Mouse (Mus musculus): ENCODE results near the gene Zbtb40. TPM values are rescaled to one million over a fixed set of nuclear protein-coding genes. Genes with fewer than 3 reads are reported as not detected.

Gene Zbtb40
- total and polyA plus RNA-seq, 2 experiments from 2014 or later: 1.2 to 7.5 TPM

- Histone ChIP-seq H3K4me2 (ENCODE audit: low read depth, low read length, poor library complexity, severe bottlenecking) (no peak overlapping the region), H3K9ac (replicated peaks; ENCODE audit: low read length, poor library complexity, severe bottlenecking) (no peak overlapping the region), H3K27ac (ENCODE audit: low read depth, low read length) (no peak overlapping the region), H3K27me3 (ENCODE audit: insufficient read depth, low read length) (no peaks in the 10 kb centered on the region), H3K4me1 (ENCODE audit: insufficient read depth, low read length) (0 out of 2 replicates have a peak, but pooled peaks cover 2% of the 10 kb centered on the region), H3K36me3 (ENCODE audit: insufficient read depth, low read length) (peaks cover 5% of the 10 kb centered on the region; the same call in 1 of the 2 replicates), H3K4me3 (ENCODE audit: low read depth, low read length) (no peak overlapping the region), H3K9me3 (ENCODE audit: low read length) (no peaks in the 10 kb centered on the region)
- 25% methylated on average over 8 of the region's 8 CpGs for WGBS
- no peak for TF ChIP-seq CTCF (IDR thresholded peaks at IDR 0.05)
- DNase-seq (ENCODE audit: low spot score) (peak; percentile 66), ATAC-seq (ENCODE audit: low FRiP score) (no peak)
These were observed 32.7 kb downstream of the Zbtb40 start for GRCm38 (mm10) chr4:137015934-137016333.

- no peak for TF ChIP-seq CTCF (IDR thresholded peaks at IDR 0.05)
- peaks cover 5% of the 10 kb centered on the region; the same call in 1 of the 2 replicates for H3K36me3 ChIP-seq (ENCODE audit: insufficient read depth, low read length)
- ATAC-seq (ENCODE audit: low FRiP score): no peak
- H3K4me3 ChIP-seq (ENCODE audit: low read depth, low read length): no peak overlapping the region
- no peaks in the 10 kb centered on the region for H3K9me3 ChIP-seq (ENCODE audit: low read length)
- H3K4me1 ChIP-seq (ENCODE audit: insufficient read depth, low read length): 0 out of 2 replicates have a peak, but pooled peaks cover 2% of the 10 kb centered on the region
- no peak for DNase-seq (ENCODE audit: low spot score)
- H3K4me2 ChIP-seq (ENCODE audit: low read depth, low read length, poor library complexity, severe bottlenecking): no peak overlapping the region
- no peak overlapping the region for H3K9ac ChIP-seq (replicated peaks; ENCODE audit: low read length, poor library complexity, severe bottlenecking)
- no peak overlapping the region for H3K27ac ChIP-seq (ENCODE audit: low read depth, low read length)
- H3K27me3 ChIP-seq (ENCODE audit: insufficient read depth, low read length): no peaks in the 10 kb centered on the region
- WGBS: 63% methylated on average over 6 of the region's 6 CpGs
These were observed 33.1 kb downstream of the Zbtb40 start for GRCm38 (mm10) chr4:137015476-137015856.

GRCm38 (mm10) chr4:137014654-137015475 is 33.7 kb downstream of the Zbtb40 start:
- TF ChIP-seq CTCF (IDR thresholded peaks at IDR 0.05): no peak
- 84% methylated on average over 18 of the region's 18 CpGs for WGBS
- DNase-seq (ENCODE audit: low spot score): no peak
- Histone ChIP-seq H3K4me2 (ENCODE audit: low read depth, low read length, poor library complexity, severe bottlenecking) (no peak overlapping the region), H3K4me3 (ENCODE audit: low read depth, low read length) (no peak overlapping the region), H3K27ac (ENCODE audit: low read depth, low read length) (no peak overlapping the region), H3K27me3 (ENCODE audit: insufficient read depth, low read length) (no peaks in the 10 kb centered on the region), H3K36me3 (ENCODE audit: insufficient read depth, low read length) (peaks cover 5% of the 10 kb centered on the region; the same call in 1 of the 2 replicates), H3K9ac (replicated peaks; ENCODE audit: low read length, poor library complexity, severe bottlenecking) (no peak overlapping the region), H3K4me1 (ENCODE audit: insufficient read depth, low read length) (0 out of 2 replicates have a peak, but pooled peaks cover 2% of the 10 kb centered on the region), H3K9me3 (ENCODE audit: low read length) (no peaks in the 10 kb centered on the region)
- ATAC-seq (ENCODE audit: low FRiP score): no peak

GRCm38 (mm10) chr4:137014124-137014523 is 34.5 kb downstream of the Zbtb40 start:
- H3K36me3 ChIP-seq (ENCODE audit: insufficient read depth, low read length): peaks cover 5% of the 10 kb centered on the region; the same call in 1 of the 2 replicates
- no peak overlapping the region for H3K4me2 ChIP-seq (ENCODE audit: low read depth, low read length, poor library complexity, severe bottlenecking)
- ATAC-seq (ENCODE audit: low FRiP score) (no peak), DNase-seq (ENCODE audit: low spot score) (no peak)
- TF ChIP-seq CTCF (IDR thresholded peaks at IDR 0.05): no peak
- 0 out of 2 replicates have a peak, but pooled peaks cover 2% of the 10 kb centered on the region for H3K4me1 ChIP-seq (ENCODE audit: insufficient read depth, low read length)
- WGBS: 90% methylated on average over 8 of the region's 8 CpGs
- no peak overlapping the region for H3K27ac ChIP-seq (ENCODE audit: low read depth, low read length)
- H3K9ac ChIP-seq (replicated peaks; ENCODE audit: low read length, poor library complexity, severe bottlenecking): no peak overlapping the region
- H3K27me3 ChIP-seq (ENCODE audit: insufficient read depth, low read length): no peaks in the 10 kb centered on the region
- no peak overlapping the region for H3K4me3 ChIP-seq (ENCODE audit: low read depth, low read length)
- H3K9me3 ChIP-seq (ENCODE audit: low read length): no peaks in the 10 kb centered on the region

- DNase-seq (ENCODE audit: low spot score) (no peak), ATAC-seq (ENCODE audit: low FRiP score) (no peak)
- Histone ChIP-seq H3K36me3 (ENCODE audit: insufficient read depth, low read length) (no peaks in the 10 kb centered on the region), H3K9ac (replicated peaks; ENCODE audit: low read length, poor library complexity, severe bottlenecking) (no peak overlapping the region), H3K4me2 (ENCODE audit: low read depth, low read length, poor library complexity, severe bottlenecking) (no peak overlapping the region), H3K9me3 (ENCODE audit: low read length) (no peaks in the 10 kb centered on the region), H3K27ac (ENCODE audit: low read depth, low read length) (0 out of 2 replicates have a peak overlapping the region, but pooled peaks have one; percentile 38), H3K27me3 (ENCODE audit: insufficient read depth, low read length) (no peaks in the 10 kb centered on the region), H3K4me3 (ENCODE audit: low read depth, low read length) (no peak overlapping the region), H3K4me1 (ENCODE audit: insufficient read depth, low read length) (peaks cover 4% of the 10 kb centered on the region; the same call in 1 of the 2 replicates)
- 0 out of 2 replicates have a peak, but pooled peaks have one; percentile 9 for TF ChIP-seq CTCF (IDR thresholded peaks at IDR 0.05)
- 43% methylated on average over 8 of the region's 8 CpGs for WGBS
These were observed 41.6 kb downstream of the Zbtb40 start for GRCm38 (mm10) chr4:137006966-137007365.

- WGBS: 71% methylated on average over 3 of the region's 3 CpGs
- Histone ChIP-seq H3K27ac (ENCODE audit: low read depth, low read length) (no peak overlapping the region), H3K4me1 (ENCODE audit: insufficient read depth, low read length) (no peaks in the 10 kb centered on the region; the same call in 1 of the 2 replicates), H3K4me3 (ENCODE audit: low read depth, low read length) (no peak overlapping the region), H3K4me2 (ENCODE audit: low read depth, low read length, poor library complexity, severe bottlenecking) (no peak overlapping the region), H3K36me3 (ENCODE audit: insufficient read depth, low read length) (no peaks in the 10 kb centered on the region), H3K27me3 (ENCODE audit: insufficient read depth, low read length) (no peaks in the 10 kb centered on the region), H3K9me3 (ENCODE audit: low read length) (no peaks in the 10 kb centered on the region), H3K9ac (replicated peaks; ENCODE audit: low read length, poor library complexity, severe bottlenecking) (no peak overlapping the region)
- DNase-seq (ENCODE audit: low spot score) (peak; percentile 78), ATAC-seq (ENCODE audit: low FRiP score) (no peak)
- no peak for TF ChIP-seq CTCF (IDR thresholded peaks at IDR 0.05)
These were observed 46.8 kb downstream of the Zbtb40 start for GRCm38 (mm10) chr4:137001825-137002224.

All from midbrain, postnatal 0 days (tissue).